ENCODE assay signal across 20 mouse cellular contexts in the genomic region with DNA sequence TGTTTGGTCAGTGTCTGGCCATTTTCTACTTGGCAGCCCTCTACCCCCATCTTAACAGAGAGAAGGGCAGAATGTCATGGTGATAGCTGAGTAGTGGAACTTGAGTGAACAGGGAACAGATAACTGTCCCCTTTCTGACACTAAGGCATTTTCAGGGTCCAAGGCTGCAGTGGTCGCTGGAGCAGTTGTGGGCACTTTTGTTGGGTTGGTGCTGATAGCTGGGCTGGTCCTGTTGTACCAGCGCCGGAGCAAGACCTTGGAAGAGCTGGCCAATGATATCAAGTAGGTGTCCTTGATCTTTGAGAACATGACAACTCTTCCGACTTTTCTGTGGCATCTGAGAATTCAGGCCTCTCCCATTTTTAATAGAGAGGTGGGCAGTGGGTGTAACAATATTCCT. TPM values are rescaled to one million over a fixed set of nuclear protein-coding genes. Genes with fewer than 3 reads are reported as not detected.
"Had no signal": no experiment of that assay in that cellular context is flagged by ENCODE, and none has a peak within 500 bp of the region (broad histone marks: within the 10 kb centered on the region; RNA-seq: fewer than 3 reads in every experiment).

No protein-coding gene starts in this region.

- H3K9me3 ChIP-seq: limb, embryonic 10.5 days; limb, embryonic 13.5 days; liver, embryonic 12.5 days; liver, embryonic 15.5 days; midbrain, embryonic 12.5 days; midbrain, embryonic 15.5 days; neural tube, embryonic 12.5 days; neural tube, embryonic 15.5 days; stomach, embryonic 15.5 days had no signal

- DNase-seq: kidney, postnatal 25 days; layer of hippocampus, adult 9-11 months; liver; lung, adult 18-20 months; right cerebral cortex, adult 18-20 months; right cerebral cortex, postnatal 25 days; spleen, adult 18-20 months; thymus, postnatal 25 days had no signal

- H3K4me3 ChIP-seq: layer of hippocampus, adult 2 months; limb, embryonic 10.5 days; limb, embryonic 13.5 days; liver, embryonic 12.5 days; liver, embryonic 15.5 days; midbrain, embryonic 12.5 days; midbrain, embryonic 15.5 days; neural tube, embryonic 12.5 days; neural tube, embryonic 15.5 days; stomach, embryonic 15.5 days had no signal

- H3K9ac ChIP-seq: limb, embryonic 13.5 days; liver, embryonic 12.5 days; liver, embryonic 15.5 days; midbrain, embryonic 12.5 days; midbrain, embryonic 15.5 days; neural tube, embryonic 12.5 days; neural tube, embryonic 15.5 days; stomach, embryonic 15.5 days had no signal

- H3K4me1 ChIP-seq: liver, embryonic 15.5 days; midbrain, embryonic 12.5 days; midbrain, embryonic 15.5 days; neural tube, embryonic 12.5 days; neural tube, embryonic 15.5 days; stomach, embryonic 15.5 days had no signal

- H3K36me3 ChIP-seq: limb, embryonic 10.5 days; limb, embryonic 13.5 days; liver, embryonic 12.5 days; liver, embryonic 15.5 days; midbrain, embryonic 12.5 days; midbrain, embryonic 15.5 days; neural tube, embryonic 15.5 days; stomach, embryonic 15.5 days had no signal

- H3K27me3 ChIP-seq: stomach, embryonic 15.5 days had no signal

- ATAC-seq: liver, embryonic 12.5 days had no signal

- H3K4me2 ChIP-seq: limb, embryonic 13.5 days; liver, embryonic 12.5 days; liver, embryonic 15.5 days; midbrain, embryonic 12.5 days; midbrain, embryonic 15.5 days; neural tube, embryonic 12.5 days; neural tube, embryonic 15.5 days; stomach, embryonic 15.5 days had no signal

- H3K27ac ChIP-seq: layer of hippocampus, adult 2 months; limb, embryonic 10.5 days; limb, embryonic 13.5 days; liver, embryonic 12.5 days; liver, embryonic 15.5 days; macrophage; midbrain, embryonic 12.5 days; midbrain, embryonic 15.5 days; neural tube, embryonic 12.5 days; neural tube, embryonic 15.5 days; stomach, embryonic 15.5 days had no signal

RNA-seq across cellular contexts. Expression of a gene that starts 2.2 kb away (rescaled TPM):
- total RNA-seq: megakaryocyte, adult 5-6 weeks had no signal
- polyA plus RNA-seq: macrophage had no signal
